Mouse (Mus musculus) forelimb bud, embryonic 11.5 days (tissue): ENCODE results near the gene Krt36.

Source experiments
- DNase-seq: peaks from one replicate; pipeline ENCODE4 v3.0.0-alpha.2; 2012; ENCODE audit warnings: low read depth, low spot score

Krt36 gene

DNA sequence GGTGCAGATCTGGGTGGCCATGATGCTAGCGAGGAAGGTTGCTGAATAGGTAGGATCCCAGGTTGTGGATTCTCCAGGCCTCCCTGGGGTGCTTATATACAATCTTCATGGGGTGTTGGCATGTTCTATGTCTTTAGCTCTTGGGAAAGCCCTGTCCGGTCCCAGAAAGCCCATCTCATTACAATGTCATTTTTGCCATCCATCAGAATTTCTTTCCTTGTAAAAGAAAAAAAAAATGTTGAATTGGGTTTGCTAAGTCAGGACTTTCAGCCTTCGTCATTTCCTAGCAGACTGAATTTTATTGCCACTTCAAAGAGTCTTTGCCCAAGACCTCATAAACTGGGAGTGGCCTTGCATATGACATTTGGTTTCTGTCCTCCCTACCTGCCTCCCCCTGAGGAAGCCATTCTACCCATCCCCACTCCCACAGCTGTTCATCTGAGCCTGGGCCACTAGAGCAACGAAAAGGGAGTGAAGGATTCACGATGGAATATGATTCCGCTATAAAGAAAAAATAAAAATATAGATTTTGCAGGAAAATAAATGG is at the start of gene Krt36:
TSS of gene Krt36 (minus strand) at position 51 of the 547 bp plus-strand sequence.
- no peak for DNase-seq

DNA sequence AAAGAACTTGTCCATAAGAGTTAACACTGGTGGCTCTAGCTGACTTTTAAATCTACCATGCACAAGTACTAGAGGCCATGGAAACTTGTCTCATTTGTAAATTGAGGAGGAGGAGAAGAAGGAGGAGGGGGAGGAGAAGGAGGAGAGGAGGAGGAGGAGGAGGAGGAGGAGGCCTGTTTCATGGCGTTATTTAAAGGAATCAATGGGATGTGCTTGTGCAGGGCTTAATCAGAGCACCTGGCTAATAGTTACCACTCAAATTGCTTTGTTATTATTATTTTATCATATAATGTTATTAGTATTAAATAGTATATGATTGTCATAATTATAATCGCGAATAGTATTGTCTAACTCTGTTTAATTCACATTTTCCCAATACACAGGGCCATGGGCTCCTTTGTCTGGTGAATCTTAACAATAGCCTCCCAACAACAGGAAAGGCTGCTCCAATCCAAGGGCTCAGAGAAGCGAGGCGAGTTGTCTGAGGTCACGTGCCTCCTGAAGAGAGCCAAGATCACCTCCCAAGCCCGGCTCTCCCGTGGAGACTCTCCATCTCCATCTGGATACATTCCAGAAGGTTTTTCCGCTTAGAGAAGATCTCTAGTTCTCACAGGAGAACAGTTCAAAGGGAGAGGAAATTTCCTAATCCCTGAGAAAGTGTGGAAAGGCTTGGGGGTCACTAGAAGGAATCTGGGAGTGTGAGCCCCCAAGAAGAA is 43.3 kb upstream of the Krt36 start, which contains the start of gene Krt19:
TSS of gene Krt19 (minus strand) at position 51 of the 716 bp plus-strand sequence.
- DNase-seq, result no peak

DNA sequence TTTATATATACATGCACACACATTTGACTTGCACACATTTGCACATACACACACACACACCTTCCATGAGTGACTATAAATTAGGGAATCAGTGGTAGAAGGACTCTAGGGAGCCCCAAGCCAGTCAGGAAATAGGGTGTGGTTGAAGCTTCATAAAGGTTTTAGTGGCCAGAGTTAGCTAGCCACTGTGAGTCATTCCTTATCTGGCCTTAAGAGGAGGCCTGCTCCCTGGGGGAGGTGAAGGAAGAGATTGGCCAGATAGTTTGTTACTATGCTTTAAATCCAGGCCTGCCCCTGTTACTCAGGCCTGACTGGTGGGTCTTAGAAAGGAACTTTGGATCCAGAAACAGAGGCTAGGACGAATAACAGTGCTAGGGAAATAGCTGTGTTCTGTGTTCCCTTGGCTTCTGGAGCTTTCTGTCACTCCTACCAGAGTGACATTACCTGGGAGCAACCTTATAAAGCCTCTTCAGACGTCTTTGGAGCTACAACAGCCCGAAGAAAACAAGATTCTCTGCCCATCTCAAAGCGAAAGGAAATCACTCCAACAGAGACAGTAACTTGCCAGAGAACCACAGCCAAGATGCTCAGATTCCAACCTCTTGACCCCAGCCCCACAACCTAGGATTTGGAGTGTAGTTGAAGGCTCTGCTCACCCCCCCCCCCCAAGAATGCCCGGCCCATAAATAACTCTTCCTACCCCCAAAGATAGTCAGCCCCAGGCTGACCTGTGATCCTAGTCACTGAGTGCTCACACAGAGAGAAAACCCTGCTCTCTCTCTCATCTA is 42.3 kb upstream of the Krt36 start:
- no peak for DNase-seq

DNA sequence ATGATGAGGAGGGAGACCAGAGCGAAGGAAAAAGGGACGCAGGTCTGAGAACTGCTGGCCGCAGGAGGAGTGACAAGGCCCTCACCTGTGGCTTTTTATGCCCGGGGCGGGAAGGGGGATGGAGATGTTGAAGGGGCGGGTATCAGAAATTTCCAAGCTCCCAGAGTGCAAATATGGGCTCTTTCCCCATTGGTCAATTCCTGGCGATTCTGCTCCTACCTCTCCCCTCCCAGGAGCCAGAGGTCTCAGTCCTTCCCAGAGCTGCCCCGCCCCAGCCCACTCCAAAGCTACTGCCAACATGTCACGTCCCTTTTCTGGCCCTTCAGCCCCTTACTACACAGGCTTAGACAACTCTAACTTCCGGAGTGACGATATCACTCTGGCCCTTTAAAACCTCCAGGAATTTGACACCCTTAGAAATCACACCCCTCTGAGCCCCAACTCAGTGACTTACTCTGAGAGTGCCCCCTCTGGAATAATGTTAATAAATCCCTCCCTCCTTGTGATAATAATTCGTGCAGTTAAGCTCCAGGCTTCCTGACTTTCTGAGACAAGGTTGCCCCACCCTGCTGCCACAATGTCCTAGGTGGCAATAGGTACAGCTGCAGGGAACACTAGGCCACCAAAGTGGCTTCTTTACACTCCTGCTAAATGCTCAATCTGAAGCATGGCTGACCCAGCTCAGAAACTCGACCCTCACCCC is 40.6 kb upstream of the Krt36 start:
- DNase-seq, result no peak

DNA sequence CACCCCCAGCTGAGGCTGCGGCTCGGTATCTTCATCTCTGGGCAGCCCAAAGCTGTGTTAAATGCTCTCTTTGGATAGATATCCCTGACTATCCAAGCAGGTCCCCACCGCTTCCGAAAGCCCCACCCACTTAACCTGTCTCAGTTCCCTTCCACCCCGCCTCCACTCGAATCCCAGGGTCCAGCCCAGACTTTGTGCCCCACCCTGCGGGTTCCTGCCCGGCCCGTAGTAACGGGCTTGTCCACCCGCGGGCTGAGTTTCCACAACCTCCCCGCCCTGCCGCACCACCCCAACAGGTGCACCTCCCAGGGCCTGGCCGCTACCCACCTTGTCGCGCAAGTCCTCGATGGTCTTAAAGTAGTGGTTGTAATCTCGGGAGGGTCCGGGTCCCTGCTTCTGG is 39.7 kb upstream of the Krt36 start:
- DNase-seq, result no peak

DNA sequence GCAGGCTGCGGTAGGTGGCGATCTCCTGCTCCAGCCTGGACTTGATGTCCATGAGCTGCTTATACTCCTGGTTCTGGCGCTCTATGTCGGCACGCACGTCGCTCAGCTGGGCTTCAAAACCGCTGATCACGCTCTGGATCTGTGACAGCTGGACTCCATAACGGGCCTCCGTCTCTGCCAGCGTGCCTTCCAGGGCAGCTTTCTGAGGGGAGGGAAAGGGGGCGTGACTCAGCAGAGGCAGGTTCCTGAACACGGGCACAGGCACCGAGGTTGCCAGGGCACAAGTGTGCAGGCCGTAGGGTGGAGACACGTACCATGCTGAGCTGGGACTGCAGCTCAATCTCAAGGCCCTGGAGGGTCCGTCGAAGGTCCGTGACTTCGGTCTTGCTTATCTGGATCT is 35.5 kb upstream of the Krt36 start:
- DNase-seq, result no peak

DNA sequence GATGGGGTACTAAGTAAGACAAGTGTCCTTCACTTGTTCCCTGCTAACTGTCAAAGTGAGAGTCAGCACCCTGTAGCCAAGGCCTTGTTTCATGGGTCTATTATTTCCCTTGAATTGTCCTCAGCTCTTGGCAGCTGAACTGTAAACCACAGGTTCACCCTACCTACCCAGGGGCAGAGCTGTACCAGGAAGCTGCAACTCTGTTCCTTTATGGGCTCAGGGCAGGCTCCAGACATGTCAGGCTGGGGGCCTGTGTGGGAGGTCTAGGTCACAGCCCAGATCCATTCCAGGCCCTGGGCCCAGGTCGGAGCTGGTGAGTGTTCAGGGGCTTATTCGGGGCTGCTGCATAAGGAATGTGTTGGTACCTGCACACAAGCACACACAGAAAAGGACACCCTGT is 34.0 kb upstream of the Krt36 start:
- DNase-seq, result no peak

DNA sequence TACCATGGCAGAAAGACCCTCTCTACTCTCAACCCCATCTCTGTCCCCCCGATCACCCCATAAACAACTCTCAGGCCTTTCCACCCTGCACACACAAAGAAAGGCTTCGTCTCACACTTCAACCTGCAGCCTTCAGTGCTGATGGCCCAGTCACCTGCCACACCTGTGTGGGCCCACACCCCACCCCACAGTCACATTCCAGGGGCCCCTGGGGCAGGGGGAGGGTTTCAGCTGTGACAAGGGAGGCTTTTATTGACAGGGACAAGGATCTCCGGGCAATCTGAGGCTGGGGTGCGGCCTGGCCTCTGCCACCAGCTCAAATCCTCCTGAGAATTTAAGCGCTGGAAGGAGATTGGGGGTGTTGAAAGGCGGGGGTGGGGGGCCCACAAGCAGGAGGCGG is 33.4 kb upstream of the Krt36 start:
- no peak for DNase-seq

DNA sequence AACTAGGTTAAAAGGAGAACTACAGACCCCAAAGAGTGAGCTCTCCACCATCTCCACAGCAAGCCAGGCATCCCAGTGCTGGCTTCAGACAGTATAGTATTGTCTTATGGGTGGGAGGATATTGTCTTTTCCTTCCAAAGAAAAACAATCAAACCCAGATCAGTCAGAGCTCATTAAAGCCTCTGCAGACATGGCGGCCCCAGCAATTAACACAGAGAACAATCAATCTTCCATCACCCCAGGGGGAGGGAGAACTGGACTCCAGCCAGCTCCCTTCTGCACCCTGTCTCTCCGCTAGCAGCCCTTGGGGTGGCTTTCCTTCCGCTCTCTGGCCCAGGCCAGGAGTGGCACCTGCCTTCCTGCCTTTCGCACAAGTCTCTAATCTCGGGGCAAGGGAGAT is 32.3 kb upstream of the Krt36 start:
- no peak for DNase-seq

DNA sequence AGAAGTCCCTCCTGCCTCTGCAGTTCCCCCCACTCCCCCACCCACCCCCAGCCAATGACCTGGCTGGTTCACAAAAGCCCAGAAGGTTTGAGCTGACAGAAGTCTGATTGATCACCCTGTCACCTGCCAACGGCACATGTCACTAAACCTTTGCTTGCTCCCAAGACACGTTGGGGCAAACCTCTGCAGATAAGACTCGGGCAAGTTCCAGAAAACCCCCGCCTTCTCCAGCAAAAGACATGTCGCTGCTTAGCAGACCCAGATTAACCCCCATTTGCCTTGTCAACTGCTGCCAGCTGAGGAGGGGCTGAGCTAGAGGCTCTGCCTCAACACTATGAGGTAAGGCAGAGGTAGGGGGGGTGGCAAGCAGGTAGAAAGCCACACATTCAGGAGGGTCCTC is 31.1 kb upstream of the Krt36 start:
- no peak for DNase-seq

DNA sequence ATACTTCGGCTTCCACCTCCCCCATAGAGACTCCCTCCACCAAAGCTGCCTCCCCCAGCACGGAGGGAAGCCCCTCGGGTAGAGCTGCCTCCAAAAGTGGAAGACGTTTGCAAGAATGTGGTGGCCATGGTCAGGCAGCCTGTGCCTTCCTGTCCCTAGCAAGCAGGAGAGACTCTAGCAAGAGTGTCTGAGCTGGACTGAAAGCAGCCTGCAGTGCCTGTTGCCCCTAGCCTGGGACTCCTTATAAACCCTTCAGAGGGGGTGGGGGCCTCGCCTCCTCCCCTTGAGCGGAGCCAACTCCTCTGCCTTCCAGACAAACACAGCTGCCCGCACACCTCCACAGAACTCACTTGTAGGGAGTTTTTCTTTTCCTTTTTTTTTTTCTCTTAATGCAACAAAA is 30.3 kb upstream of the Krt36 start, which contains the start of gene Krt15:
TSS of gene Krt15 (minus strand) at position 198 of the 400 bp plus-strand sequence.
- no peak for DNase-seq

DNA sequence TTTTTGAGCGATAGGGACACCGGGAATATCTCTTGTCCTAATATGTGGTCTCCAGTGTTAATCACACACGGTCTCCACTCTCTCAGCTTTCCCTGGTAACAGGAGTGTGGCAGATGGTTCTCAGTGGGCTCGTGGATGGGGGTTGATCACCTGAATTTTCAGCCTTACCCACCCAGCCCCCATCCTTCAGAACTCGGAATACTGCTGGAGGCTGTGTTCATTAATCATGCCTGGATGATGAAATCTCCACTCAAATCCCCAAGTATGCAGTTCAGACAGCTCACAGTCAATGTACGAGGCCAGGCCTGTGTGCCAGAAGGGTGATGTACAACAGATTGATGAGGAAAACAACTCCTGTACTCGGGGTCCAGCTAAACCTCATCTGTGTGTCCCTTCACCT is 19.5 kb upstream of the Krt36 start:
- no peak for DNase-seq

DNA sequence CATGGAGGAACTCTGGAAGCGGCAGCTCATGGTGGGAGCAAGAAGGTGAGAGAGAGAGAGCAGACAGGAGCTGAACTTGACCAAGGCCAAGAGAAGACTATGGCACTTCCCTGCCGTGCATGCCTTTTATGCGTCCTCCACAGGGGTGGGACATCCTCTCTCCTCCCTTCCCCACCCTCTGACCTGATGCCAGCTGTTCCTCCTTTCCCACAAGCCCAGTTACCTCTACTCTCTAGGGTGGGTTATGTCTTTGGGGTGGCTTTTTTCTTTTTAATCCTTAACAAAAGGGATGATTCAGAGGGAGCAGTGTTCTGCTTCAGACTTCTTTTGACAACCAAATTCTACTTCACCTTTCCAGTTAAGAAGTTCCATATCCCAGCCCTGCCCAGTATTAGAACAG is 16.0 kb upstream of the Krt36 start, which contains the start of gene Krt13:
TSS of gene Krt13 (minus strand) at position 101 of the 400 bp plus-strand sequence.
- DNase-seq, result no peak

DNA sequence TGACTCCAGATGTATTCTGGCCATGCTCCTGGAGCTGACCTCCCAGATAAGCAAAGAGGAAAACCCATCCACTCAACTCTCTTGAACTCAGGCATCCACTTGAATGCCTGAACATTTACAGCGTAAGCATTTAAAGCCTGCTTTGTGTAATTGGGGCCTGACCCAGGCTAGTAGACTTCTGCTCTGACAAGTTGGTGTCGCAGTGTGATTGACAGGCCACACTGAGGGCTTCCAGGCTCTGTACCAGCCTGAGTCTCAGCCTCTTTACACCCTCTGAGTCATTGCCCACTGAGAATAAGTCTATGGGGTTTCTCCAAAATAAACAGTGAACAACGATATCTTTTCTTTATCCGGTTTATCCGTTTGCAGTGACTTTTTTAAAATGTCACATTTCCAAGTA is 14.9 kb upstream of the Krt36 start:
- DNase-seq, result no peak

DNA sequence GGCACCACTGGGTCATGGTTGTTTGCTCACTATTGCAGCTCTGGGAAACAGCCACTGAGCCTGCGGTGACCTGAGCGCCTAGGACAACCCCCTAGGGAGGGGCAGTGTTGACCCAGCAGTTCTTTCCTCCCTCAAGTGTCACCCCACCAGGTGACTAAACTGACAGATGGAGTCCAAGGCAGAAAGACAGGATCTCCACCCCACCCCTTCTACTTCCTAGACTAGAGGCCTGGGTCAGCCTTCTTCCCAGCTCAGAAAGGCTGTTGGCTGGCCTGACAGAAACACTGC is 8.3 kb upstream of the Krt36 start:
- DNase-seq, result no peak

DNA sequence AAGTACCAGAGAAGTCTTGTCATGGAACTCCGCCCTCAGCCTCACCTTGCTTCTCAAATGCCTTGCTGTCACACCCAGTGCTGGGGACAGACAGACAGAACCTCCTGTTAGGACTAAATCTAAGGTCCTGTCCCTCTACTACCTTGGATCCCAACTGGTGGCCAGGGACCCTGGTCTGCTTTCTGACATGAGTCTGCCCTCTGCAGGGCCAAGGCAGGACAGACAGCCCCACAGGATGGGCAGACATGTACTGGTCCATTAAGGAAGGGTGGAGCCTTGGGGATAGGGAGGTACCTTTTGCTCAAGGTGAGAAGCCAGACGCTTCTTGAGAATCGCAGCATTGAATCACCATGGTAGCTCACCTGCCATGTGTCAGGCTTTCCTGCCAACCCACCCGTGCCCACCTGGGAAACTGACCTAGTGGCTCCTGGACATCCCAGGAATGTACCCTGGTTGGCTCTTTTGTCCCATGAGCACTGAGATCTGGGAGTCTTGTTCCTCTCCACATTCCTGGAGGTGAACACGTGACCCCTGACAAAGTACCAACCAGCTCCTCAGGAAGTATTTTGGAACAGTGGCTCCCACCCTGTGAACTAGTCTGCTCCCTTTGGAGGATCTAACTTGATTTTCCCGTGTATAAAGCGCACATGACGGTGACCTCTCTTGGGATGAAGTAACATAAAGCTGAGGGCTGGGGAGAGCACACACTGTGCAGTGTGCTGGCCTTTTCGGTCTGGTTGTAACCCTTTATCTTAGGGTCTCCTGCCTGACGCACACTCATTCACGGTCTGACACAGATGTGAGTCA is 7.7 kb upstream of the Krt36 start:
- DNase-seq, result no peak

DNA sequence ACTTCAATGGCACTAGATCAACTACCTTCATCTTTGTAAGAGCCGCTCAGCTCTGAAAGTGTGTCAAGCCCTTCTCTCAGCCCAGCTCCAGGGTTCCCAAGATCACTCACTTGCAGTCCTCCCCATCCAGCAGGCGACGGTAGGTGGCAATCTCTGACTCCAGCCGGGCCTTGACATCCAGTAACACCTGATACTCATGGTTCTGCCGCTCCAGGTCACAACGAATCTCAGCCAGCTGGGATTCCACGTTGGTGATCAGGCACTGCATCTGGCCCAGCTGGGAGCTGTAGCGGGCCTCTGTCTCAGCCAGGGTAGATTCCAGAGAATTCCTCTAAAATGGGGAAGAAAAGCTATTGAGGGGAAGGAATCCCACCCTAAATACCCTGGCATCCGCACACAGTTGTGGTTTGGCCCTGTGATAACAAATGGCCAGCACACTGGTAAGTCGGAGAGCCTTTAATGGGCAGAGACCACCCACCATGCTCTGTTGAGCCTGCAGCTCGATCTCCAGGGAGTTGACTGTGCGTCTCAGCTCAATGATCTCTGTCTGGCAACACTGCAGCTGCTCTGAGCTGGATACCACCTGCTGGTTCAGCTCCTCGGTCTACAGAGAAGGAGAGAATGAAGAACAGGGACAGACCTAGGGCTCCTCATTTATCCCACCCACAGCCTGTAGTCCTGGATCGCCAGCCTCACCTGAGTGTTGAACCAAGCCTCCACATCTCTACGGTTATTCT is 2.6 kb downstream of the Krt36 start:
- DNase-seq, result peak; percentile 11

DNA sequence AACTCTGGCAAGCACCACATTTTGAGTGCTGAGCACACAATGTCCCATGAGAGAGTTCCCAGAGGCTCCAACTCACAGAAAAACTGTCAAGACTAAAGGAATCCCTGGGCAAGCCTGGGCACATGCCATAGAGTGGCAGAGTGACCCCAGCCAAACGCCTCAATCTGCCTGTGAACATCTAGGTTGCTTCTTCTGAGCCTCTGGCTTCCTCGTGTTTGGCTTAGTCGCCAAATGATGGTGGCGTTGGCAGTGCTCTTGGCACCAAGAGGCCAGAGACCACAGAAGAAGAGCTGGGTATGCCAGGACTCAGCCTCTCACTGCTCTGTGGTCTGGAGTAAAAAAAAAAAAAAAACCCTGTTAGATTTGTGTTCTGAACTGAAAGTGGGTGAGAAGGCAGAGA is 5.0 kb downstream of the Krt36 start:
- DNase-seq, result no peak

DNA sequence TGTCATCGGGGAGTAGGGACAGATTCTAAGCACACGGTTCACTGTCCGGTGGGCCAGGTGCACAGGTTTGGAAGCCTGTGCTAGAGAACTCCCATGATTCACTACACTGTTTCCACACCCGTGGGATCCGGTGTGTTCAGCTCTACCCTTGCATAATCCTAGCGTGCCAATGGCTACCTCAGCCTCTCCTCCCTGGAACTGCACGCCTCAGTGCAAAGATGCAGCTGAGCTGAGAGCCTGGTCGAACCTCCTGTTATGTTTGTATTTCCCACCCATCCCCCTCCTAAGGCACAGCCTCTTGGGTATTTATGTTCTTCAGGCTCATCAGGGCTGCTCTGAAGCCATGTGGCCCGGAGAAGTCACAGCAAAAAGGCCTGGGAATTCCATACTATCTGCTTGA is 7.6 kb downstream of the Krt36 start:
- DNase-seq, result no peak

DNA sequence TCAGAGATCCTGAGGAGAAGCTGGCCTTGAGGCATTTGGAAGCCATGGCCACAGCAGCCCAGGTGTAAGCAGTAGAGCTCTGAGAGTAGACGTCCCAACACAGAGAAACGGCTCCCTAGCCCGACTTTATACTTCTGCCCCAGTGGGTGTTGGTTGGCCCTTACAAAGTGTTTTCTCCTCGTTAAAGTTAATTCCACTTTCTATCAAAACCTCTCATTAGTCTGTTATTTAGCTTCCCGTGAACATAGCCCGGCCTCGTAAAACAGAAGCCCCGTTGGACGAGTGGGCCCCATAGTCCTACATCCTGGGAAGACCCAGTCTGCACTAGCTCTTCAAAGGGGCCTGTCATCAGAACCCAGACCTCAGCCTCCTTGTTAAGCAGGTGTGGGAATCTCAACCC is 9.3 kb downstream of the Krt36 start, which contains the start of gene Krt35:
TSS of gene Krt35 (minus strand) at position 101 of the 400 bp plus-strand sequence.
- DNase-seq, result peak; percentile 21
